Mouse (Mus musculus) embryonic facial prominence, embryonic 14.5 days (tissue): ENCODE data around the gene Crtac1. TPM values are rescaled to one million over a fixed set of nuclear protein-coding genes. Genes with fewer than 3 reads are reported as not detected.
A peak's percentile ranks its signal among the peaks of the same experiment; 100 is the strongest.

Source experiments
- ATAC-seq: fragments of 200-750 bp; cut with Nextera tagmentation; 2 replicates; pipeline ENCODE4 v1.8.0; 2017; ENCODE audit warnings: low read depth, moderate number of reproducible peaks, moderate TSS enrichment
- DNase-seq: peaks from one replicate; pipeline ENCODE4 v3.0.0-alpha.2; 2015; ENCODE audit warnings: low spot score
- H3K27ac ChIP-seq: fragments of 300-500 bp; sonication (generic); replicated peaks from 2 replicates; pipeline ENCODE4 v1.5.1; 2014; ENCODE audit warnings: low read depth, mild to moderate bottlenecking, low read length, moderate library complexity
- H3K27me3 ChIP-seq: fragments of 300-500 bp; sonication (generic); replicated peaks from 2 replicates; pipeline ENCODE4 v1.6.1; 2014; ENCODE audit warnings: low read length; ENCODE audit not compliant: control insufficient read depth, insufficient read depth
- H3K36me3 ChIP-seq: fragments of 300-500 bp; sonication (generic); 2 replicates; pipeline ENCODE4 v1.6.1; 2014; ENCODE audit warnings: low read length, mixed read lengths; ENCODE audit not compliant: control insufficient read depth, insufficient read depth
- H3K4me1 ChIP-seq: fragments of 300-500 bp; sonication (generic); 2 replicates; pipeline ENCODE4 v1.6.1; 2014; ENCODE audit warnings: antibody characterized with exemption, low read length; ENCODE audit not compliant: control insufficient read depth, insufficient read depth
- H3K4me2 ChIP-seq: fragments of 300-500 bp; sonication (generic); 2 replicates; pipeline ENCODE4 v1.6.1; 2014; ENCODE audit warnings: low read depth, mild to moderate bottlenecking, low read length, moderate library complexity, mixed read lengths
- H3K4me3 ChIP-seq: fragments of 300-500 bp; sonication (generic); 2 replicates; pipeline ENCODE4 v1.5.1; 2014; ENCODE audit warnings: low read depth, mild to moderate bottlenecking, low read length
- H3K9ac ChIP-seq: fragments of 300-500 bp; sonication (generic); 2 replicates; pipeline ENCODE4 v1.6.1; 2014; ENCODE audit warnings: low read depth, mild to moderate bottlenecking, low read length, moderate library complexity, mixed read lengths
- H3K9me3 ChIP-seq: fragments of 300-500 bp; sonication (generic); 2 replicates; pipeline ENCODE4 v1.6.1; 2016; ENCODE audit warnings: low read length; ENCODE audit not compliant: control insufficient read depth
- WGBS: fragments of 180-500 bp; shearing (Covaris S2); extraction: QIAGEN DNeasy Blood & Tissue Kit; methylation state at CpG from one replicate; pipeline ENCODE4 v1.1.7; 2014; 5-methylcytosine and 5-hydroxymethylcytosine counted together
- polyA plus RNA-seq: library from polyadenylated mRNA; unstranded; fragments of >200 nt; fragmentation: Nextera tagmentation; extraction: Ambion mirVana; gene quantifications from 2 replicates; pipeline ENCODE4 v1.2.1, GENCODE M21; 2014

The Crtac1 gene
- polyA plus RNA-seq, 1 experiment from 2014 or later: 7.6 TPM

DNA sequence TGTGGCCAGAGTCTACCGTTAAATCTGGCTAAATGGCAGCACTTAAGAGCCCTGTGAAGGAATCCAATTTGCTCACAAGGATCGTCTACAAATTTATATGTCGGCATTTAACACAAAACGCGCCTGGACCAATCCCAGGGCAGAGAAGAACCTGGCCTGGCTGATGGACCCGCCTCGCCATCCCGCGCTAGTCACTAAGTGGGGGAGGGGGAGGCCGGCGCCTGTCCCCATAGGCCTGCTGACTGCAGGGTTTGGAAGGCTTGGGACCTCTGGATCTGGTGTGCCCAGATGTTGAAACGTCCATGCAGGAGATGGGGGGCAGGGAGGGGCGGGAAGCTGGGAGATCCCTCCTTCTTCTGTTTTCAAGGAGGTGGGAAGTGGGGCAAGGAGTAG, 50.6 kb downstream of the Crtac1 start:
- Histone ChIP-seq H3K4me2 (peak overlapping the region; percentile 59), H3K9ac (peak overlapping the region; percentile 45; the same call in 1 of the 2 replicates), H3K36me3 (no peaks in the 10 kb centered on the region), H3K27ac (no peak overlapping the region), H3K4me3 (peak overlapping the region; percentile 26), H3K27me3 (peaks cover 24% of the 10 kb centered on the region), H3K9me3 (no peaks in the 10 kb centered on the region), H3K4me1 (peaks cover 11% of the 10 kb centered on the region)
- ATAC-seq: 0 out of 2 replicates have a peak, but pooled peaks have one; percentile 9
- under 1% methylated on average over 11 of the region's 13 CpGs for WGBS
- DNase-seq: peak; percentile 6

DNA sequence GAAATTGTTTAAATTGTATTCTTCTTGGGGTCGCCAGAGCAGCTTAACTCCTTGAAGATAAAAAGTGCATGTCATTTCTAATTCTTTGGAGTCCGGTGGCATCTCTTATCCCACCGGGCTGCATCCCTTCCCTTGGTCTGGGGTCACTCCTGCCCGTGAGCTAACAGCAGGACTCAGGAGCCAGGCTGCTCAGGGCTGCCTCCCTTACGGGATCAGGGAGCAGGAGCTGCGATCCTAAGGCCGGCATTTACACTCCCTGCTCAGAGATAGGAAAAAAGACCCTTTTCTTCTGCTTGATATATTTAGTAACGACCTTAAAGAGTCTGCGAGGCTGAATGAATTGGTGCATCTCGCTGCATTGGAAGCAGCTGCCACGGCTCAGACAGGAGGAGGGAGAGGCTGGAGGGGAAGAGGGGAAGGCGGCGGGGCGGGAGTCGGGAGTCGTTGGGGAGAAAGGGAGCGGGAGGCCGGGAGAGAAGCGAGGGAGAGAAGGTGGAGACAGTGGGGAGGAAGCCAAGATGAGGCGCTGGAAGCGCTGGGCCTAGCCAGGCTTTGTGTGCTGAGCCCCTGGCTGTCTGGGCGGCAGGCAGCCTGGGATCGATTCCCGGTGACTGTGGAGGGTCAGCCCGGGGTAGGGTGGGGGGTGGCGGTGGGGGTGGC, 51.1 kb downstream of the Crtac1 start:
- peak; percentile 22; the same call in 1 of the 2 replicates for ATAC-seq
- Histone ChIP-seq H3K4me3 (peak overlapping the region; percentile 26), H3K27ac (no peak overlapping the region), H3K9ac (peak overlapping the region; percentile 45; the same call in 1 of the 2 replicates), H3K9me3 (no peaks in the 10 kb centered on the region), H3K4me2 (peak overlapping the region; percentile 59), H3K4me1 (peaks cover 11% of the 10 kb centered on the region), H3K27me3 (peaks cover 24% of the 10 kb centered on the region), H3K36me3 (no peaks in the 10 kb centered on the region)
- 1% methylated on average over 25 of the region's 26 CpGs for WGBS
- DNase-seq: peak; percentile 62

GRCm38 (mm10) chr19:42379798-42380197, 51.8 kb downstream of the Crtac1 start:
- ATAC-seq: no peak
- Histone ChIP-seq H3K36me3 (no peaks in the 10 kb centered on the region), H3K4me3 (no peak overlapping the region), H3K4me2 (no peak overlapping the region), H3K9ac (no peak overlapping the region), H3K27me3 (peaks cover 24% of the 10 kb centered on the region), H3K4me1 (peaks cover 11% of the 10 kb centered on the region), H3K27ac (no peak overlapping the region), H3K9me3 (no peaks in the 10 kb centered on the region)
- 43% methylated on average over 8 of the region's 8 CpGs for WGBS
- no peak for DNase-seq

- Histone ChIP-seq H3K4me1 (peaks cover 11% of the 10 kb centered on the region), H3K36me3 (no peaks in the 10 kb centered on the region), H3K9ac (no peak overlapping the region), H3K4me3 (no peak overlapping the region), H3K4me2 (no peak overlapping the region), H3K27me3 (peaks cover 16% of the 10 kb centered on the region), H3K27ac (no peak overlapping the region), H3K9me3 (no peaks in the 10 kb centered on the region)
- ATAC-seq (no peak), DNase-seq (no peak)
- WGBS: 61% methylated on average over 3 of the region's 3 CpGs
Observed at GRCm38 (mm10) chr19:42377206-42377605, 54.4 kb downstream of the Crtac1 start.

- Histone ChIP-seq H3K4me3 (no peak overlapping the region), H3K9me3 (no peaks in the 10 kb centered on the region), H3K27ac (no peak overlapping the region), H3K4me2 (no peak overlapping the region), H3K4me1 (no peaks in the 10 kb centered on the region), H3K27me3 (no peaks in the 10 kb centered on the region), H3K36me3 (no peaks in the 10 kb centered on the region), H3K9ac (no peak overlapping the region)
- no peak for ATAC-seq
- WGBS: 86% methylated on average over 4 of the region's 4 CpGs
- DNase-seq: no peak
Observed at GRCm38 (mm10) chr19:42363551-42363950, 68.0 kb downstream of the Crtac1 start.

DNA sequence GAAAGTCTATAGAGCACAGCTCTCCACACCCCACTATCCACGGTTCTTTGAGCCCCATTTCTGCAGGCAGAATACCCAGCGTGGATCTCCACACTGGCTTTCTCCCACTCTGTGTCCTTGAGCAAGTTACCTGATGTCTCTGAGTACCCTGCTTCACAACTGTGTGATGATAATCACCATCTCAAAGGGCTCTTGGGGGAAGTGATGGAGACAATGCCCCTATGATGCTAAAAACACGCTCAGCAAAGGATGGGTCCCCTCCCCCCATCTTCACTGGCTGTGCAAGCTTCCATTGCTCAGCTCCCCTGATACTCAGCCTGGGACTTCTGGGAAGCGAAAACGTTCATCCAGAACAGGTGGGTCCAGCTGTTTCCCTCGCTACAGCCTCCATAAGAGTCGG, 73.2 kb downstream of the Crtac1 start:
- Histone ChIP-seq H3K9ac (no peak overlapping the region), H3K9me3 (no peaks in the 10 kb centered on the region), H3K27ac (no peak overlapping the region), H3K27me3 (no peaks in the 10 kb centered on the region), H3K4me1 (no peaks in the 10 kb centered on the region), H3K4me2 (no peak overlapping the region), H3K4me3 (no peak overlapping the region), H3K36me3 (no peaks in the 10 kb centered on the region)
- no peak for ATAC-seq
- peak; percentile 10 for DNase-seq
- 56% methylated on average over 7 of the region's 7 CpGs for WGBS

GRCm38 (mm10) chr19:42356854-42357253, 74.7 kb downstream of the Crtac1 start:
- no peak overlapping the region for H3K4me3 ChIP-seq
- ATAC-seq: no peak
- H3K4me2 ChIP-seq: no peak overlapping the region
- DNase-seq: peak; percentile 4
- no peak overlapping the region for H3K27ac ChIP-seq
- H3K27me3 ChIP-seq: no peaks in the 10 kb centered on the region
- H3K9ac ChIP-seq: no peak overlapping the region
- H3K4me1 ChIP-seq: no peaks in the 10 kb centered on the region
- WGBS: 65% methylated on average over 5 of the region's 5 CpGs
- no peaks in the 10 kb centered on the region for H3K36me3 ChIP-seq
- no peaks in the 10 kb centered on the region for H3K9me3 ChIP-seq

DNA sequence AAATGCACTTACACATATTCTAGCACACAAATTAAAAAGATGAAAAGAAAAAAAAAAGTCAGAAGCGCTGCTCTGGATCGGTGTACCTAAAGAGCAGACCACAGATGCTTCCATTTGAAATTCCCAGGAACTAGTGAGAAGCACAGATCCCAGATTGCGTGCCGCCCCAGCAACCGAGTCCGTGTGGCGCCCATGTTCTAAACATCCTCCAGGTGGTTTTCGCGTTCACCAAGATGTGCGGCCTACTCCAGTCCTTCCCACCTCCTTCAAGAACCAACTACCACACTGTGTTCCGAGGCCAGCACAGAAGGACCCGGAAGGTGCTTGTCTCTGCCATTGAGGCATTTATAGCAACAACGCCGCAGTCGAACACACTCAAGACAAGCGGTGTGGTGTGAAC, 76.1 kb downstream of the Crtac1 start:
- H3K9me3 ChIP-seq: no peaks in the 10 kb centered on the region
- H3K36me3 ChIP-seq: no peaks in the 10 kb centered on the region
- no peak overlapping the region for H3K27ac ChIP-seq
- no peaks in the 10 kb centered on the region for H3K4me1 ChIP-seq
- no peak overlapping the region for H3K9ac ChIP-seq
- H3K27me3 ChIP-seq: no peaks in the 10 kb centered on the region
- DNase-seq (no peak), ATAC-seq (no peak)
- 85% methylated on average over 16 of the region's 16 CpGs for WGBS
- H3K4me2 ChIP-seq: no peak overlapping the region
- H3K4me3 ChIP-seq: no peak overlapping the region

GRCm38 (mm10) chr19:42341183-42341582, 90.4 kb downstream of the Crtac1 start:
- ATAC-seq (no peak), DNase-seq (no peak)

More at GRCm38 (mm10) chr19:42341183-42341582, 90.4 kb downstream of the Crtac1 start:
- Histone ChIP-seq H3K9ac (no peak overlapping the region), H3K9me3 (no peaks in the 10 kb centered on the region), H3K27ac (no peak overlapping the region), H3K4me3 (no peak overlapping the region), H3K27me3 (no peaks in the 10 kb centered on the region), H3K36me3 (no peaks in the 10 kb centered on the region), H3K4me2 (no peak overlapping the region), H3K4me1 (no peaks in the 10 kb centered on the region)
- 46% methylated on average over 6 of the region's 6 CpGs for WGBS
